Mouse (Mus musculus): Measurements from ENCODE around the gene 6430571L13Rik.

DNA sequence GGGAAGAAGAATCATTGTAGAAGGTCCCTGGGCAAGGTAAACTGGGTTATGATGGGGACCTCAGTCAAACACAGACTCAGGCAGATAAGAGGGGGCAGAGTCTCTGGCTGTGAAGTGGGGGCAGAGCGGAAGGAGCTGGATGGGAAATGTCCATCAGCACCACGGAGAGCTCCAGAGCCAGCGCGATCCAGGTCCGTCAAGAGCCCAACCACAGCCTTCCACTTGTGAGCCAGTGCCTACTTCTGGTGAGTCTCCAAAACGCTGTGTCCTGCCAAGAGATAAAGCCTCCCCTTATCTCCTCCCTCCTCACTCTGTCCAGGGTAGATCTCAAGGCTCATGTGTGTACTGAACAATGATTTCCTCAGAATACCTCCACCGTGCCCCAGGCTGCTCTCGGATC, 41.3 kb downstream of the 6430571L13Rik start:
- TF ChIP-seq CTCF (IDR thresholded peaks at IDR 0.05 in 2 of 3, conservative IDR thresholded peaks at IDR 0.05 in 1 of 3; ENCODE audit: control insufficient read depth in 1 of 3, insufficient read depth in 1 of 3, low read depth in 2 of 3, low read length in 3 of 3, poor library complexity in 1 of 3, severe bottlenecking in 1 of 3) (no peak), POLR2A (IDR thresholded peaks at IDR 0.05; ENCODE audit: control insufficient read depth in 1 of 2, insufficient read depth in 1 of 2, low read depth in 1 of 2, low read length in 2 of 2, poor library complexity in 1 of 2) (no peak), KAT2A (conservative IDR thresholded peaks at IDR 0.05; ENCODE audit: low read depth, low read length) (no peak), RCOR1 (IDR thresholded peaks at IDR 0.05; ENCODE audit: low read depth, low read length) (no peak), GATA1 (IDR thresholded peaks at IDR 0.05; ENCODE audit: low read depth, low read length) (no peak), ZMIZ1 (IDR thresholded peaks at IDR 0.05; ENCODE audit: low read depth, low read length) (no peak), EP300 (IDR thresholded peaks at IDR 0.05; ENCODE audit: low read depth in 1 of 2, low read length in 2 of 2) (no peak), NRF1 (IDR thresholded peaks at IDR 0.05; ENCODE audit: insufficient read depth, low read depth, low read length, poor library complexity, severe bottlenecking) (no peak), TCF12 (IDR thresholded peaks at IDR 0.05; ENCODE audit: low read depth, low read length) (no peak), MAZ (IDR thresholded peaks at IDR 0.05; ENCODE audit: low read depth, low read length) (no peak)
